Mouse (Mus musculus) thymus, adult 2 months (tissue): ENCODE measurements around the gene Zfpm1.
A peak's percentile ranks its signal among the peaks of the same experiment; 100 is the strongest.

Source experiments
- CTCF ChIP-seq: fragments of 200-500 bp; IDR thresholded peaks from 2 replicates; pipeline ENCODE4 v1.5.1; 2012; ENCODE audit warnings: mild to moderate bottlenecking, control low read depth, low read length, moderate library complexity, borderline replicate concordance; ENCODE audit not compliant: control insufficient read depth, poor library complexity, insufficient read depth; ENCODE audit errors: extremely low read depth
- POLR2A ChIP-seq: fragments of 200-500 bp; IDR thresholded peaks from 2 replicates; pipeline ENCODE4 v1.6.1; 2012; ENCODE audit warnings: mild to moderate bottlenecking, low read length, control low read depth, moderate library complexity; ENCODE audit not compliant: control insufficient read depth, poor library complexity, insufficient read depth; ENCODE audit errors: extremely low read depth

DNA sequence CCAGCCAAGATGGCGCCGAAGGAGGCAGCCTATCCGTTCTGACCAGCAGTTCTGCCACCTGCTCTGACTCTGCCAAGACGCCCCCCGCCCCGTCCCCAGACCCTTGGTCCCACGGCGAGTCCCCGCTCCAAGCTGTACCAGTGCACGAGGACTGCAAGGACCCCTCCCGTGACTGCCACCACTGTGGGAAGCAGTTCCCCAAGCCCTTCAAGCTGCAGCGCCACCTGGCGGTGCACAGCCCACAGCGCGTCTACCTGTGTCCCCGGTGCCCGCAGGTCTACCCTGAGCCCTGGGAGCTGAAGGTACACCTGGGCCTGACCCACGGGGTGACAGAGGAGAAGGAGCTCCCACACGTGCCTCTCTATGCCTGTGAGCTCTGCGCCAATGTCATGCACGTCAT lies 12.5 kb upstream of the Zfpm1 start:
- TF ChIP-seq POLR2A (no peak), CTCF (peak; percentile 95)
